Mouse (Mus musculus): ENCODE measurements around the gene E2f2. TPM values are rescaled to one million over a fixed set of nuclear protein-coding genes. Genes with fewer than 3 reads are reported as not detected.

The E2f2 gene
- polyA plus RNA-seq, 1 experiment = 0.74 TPM

GRCm38 (mm10) chr4:136146712-136147154 is 25.5 kb upstream of the E2f2 start:
- TF ChIP-seq POLR2A (IDR thresholded peaks at IDR 0.05; ENCODE audit: borderline replicate concordance, insufficient read depth, low read length) (no peak), CTCF (IDR thresholded peaks at IDR 0.05; ENCODE audit: borderline replicate concordance, insufficient read depth, low read depth, low read length) (no peak)
- H3K4me1 ChIP-seq (ENCODE audit: control insufficient read depth, insufficient read depth, low read length) = no peaks in the 10 kb centered on the region
- no peak overlapping the region for H3K27ac ChIP-seq (ENCODE audit: insufficient read depth, low read length)
- 57% methylated on average over 6 of the region's 6 CpGs for WGBS
- H3K4me3 ChIP-seq (replicated peaks; ENCODE audit: insufficient read depth, low read depth, low read length) = no peak overlapping the region
- DNase-seq = no peak
- no peaks in the 10 kb centered on the region; the same call in 1 of the 2 replicates for H3K27me3 ChIP-seq (ENCODE audit: control insufficient read depth, insufficient read depth, low read length)

GRCm38 (mm10) chr4:136147436-136148135 is 24.6 kb upstream of the E2f2 start:
- peak overlapping the region; percentile 37; the same call in 1 of the 2 replicates for H3K27ac ChIP-seq (ENCODE audit: insufficient read depth, low read length)
- peak overlapping the region; percentile 50 for H3K4me3 ChIP-seq (replicated peaks; ENCODE audit: insufficient read depth, low read depth, low read length)
- H3K4me1 ChIP-seq (ENCODE audit: control insufficient read depth, insufficient read depth, low read length) = no peaks in the 10 kb centered on the region
- WGBS = 3% methylated on average over 48 of the region's 48 CpGs
- no peaks in the 10 kb centered on the region; the same call in 1 of the 2 replicates for H3K27me3 ChIP-seq (ENCODE audit: control insufficient read depth, insufficient read depth, low read length)
- TF ChIP-seq CTCF (IDR thresholded peaks at IDR 0.05; ENCODE audit: borderline replicate concordance, insufficient read depth, low read depth, low read length) = no peak
- no peak for TF ChIP-seq POLR2A (IDR thresholded peaks at IDR 0.05; ENCODE audit: borderline replicate concordance, insufficient read depth, low read length)
- peak; percentile 65 to 69 for DNase-seq

DNA sequence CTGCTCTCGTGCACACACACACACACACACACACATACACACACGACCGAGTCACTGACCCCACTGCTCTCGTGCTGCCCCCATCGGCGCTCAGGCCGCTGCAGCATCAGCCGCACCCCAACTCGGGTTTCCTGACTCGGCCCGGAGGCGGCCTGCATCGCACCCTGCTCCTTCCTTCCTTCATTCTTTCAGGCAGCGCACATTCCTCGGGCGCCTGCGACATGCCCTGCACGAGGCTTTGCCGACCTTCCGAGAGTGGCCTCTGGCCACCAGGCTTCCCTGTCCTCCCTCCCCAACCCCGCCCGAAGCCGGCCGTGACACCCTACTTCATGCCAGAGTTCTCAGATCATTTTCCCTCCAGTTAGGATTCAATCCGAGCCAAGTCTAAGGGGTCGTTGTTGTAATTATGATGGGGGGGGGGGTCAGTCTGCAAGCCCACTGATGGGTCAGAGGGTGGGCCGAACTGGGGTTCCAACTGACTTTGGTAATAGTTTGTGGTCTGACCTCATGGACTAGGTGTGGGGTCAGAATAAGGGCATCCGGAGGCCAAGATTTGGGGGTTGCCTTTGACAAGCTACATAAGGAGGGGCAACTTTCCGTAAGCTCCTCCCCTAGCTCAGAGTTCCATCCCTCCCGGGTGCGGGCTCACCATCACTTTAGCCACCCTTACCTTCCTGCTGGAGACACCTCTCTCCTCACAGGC is 23.7 kb upstream of the E2f2 start:
- TF ChIP-seq CTCF (IDR thresholded peaks at IDR 0.05; ENCODE audit: borderline replicate concordance, insufficient read depth, low read depth, low read length) (no peak), POLR2A (IDR thresholded peaks at IDR 0.05; ENCODE audit: borderline replicate concordance, insufficient read depth, low read length) (no peak)
- H3K27ac ChIP-seq (ENCODE audit: insufficient read depth, low read length) = peak overlapping the region; percentile 37; the same call in 1 of the 2 replicates
- no peaks in the 10 kb centered on the region for H3K4me1 ChIP-seq (ENCODE audit: control insufficient read depth, insufficient read depth, low read length)
- H3K27me3 ChIP-seq (ENCODE audit: control insufficient read depth, insufficient read depth, low read length) = no peaks in the 10 kb centered on the region; the same call in 1 of the 2 replicates
- peak overlapping the region; percentile 50 for H3K4me3 ChIP-seq (replicated peaks; ENCODE audit: insufficient read depth, low read depth, low read length)
- 16% methylated on average over 31 of the region's 31 CpGs for WGBS
- DNase-seq = peak in 1 of 2 experiments; percentile 40

- no peaks in the 10 kb centered on the region; the same call in 1 of the 2 replicates for H3K27me3 ChIP-seq (ENCODE audit: control insufficient read depth, insufficient read depth, low read length)
- H3K4me3 ChIP-seq (replicated peaks; ENCODE audit: insufficient read depth, low read depth, low read length) = no peak overlapping the region
- H3K27ac ChIP-seq (ENCODE audit: insufficient read depth, low read length) = no peak overlapping the region
- TF ChIP-seq CTCF (IDR thresholded peaks at IDR 0.05; ENCODE audit: borderline replicate concordance, insufficient read depth, low read depth, low read length) = no peak
- TF ChIP-seq POLR2A (IDR thresholded peaks at IDR 0.05; ENCODE audit: borderline replicate concordance, insufficient read depth, low read length) = no peak
- DNase-seq = no peak
- no peaks in the 10 kb centered on the region for H3K4me1 ChIP-seq (ENCODE audit: control insufficient read depth, insufficient read depth, low read length)
- WGBS = 94% methylated on average over 2 of the region's 2 CpGs
Measured at GRCm38 (mm10) chr4:136149045-136149379, 23.2 kb upstream of the E2f2 start.

GRCm38 (mm10) chr4:136149734-136150133 is 22.5 kb upstream of the E2f2 start:
- H3K27me3 ChIP-seq (ENCODE audit: control insufficient read depth, insufficient read depth, low read length) = no peaks in the 10 kb centered on the region; the same call in 1 of the 2 replicates
- peak; percentile 36; the same call in 1 of the 2 replicates for TF ChIP-seq CTCF (IDR thresholded peaks at IDR 0.05; ENCODE audit: borderline replicate concordance, insufficient read depth, low read depth, low read length)
- no peak for TF ChIP-seq POLR2A (IDR thresholded peaks at IDR 0.05; ENCODE audit: borderline replicate concordance, insufficient read depth, low read length)
- no peak overlapping the region for H3K27ac ChIP-seq (ENCODE audit: insufficient read depth, low read length)
- H3K4me3 ChIP-seq (replicated peaks; ENCODE audit: insufficient read depth, low read depth, low read length) = no peak overlapping the region
- DNase-seq = no peak
- H3K4me1 ChIP-seq (ENCODE audit: control insufficient read depth, insufficient read depth, low read length) = no peaks in the 10 kb centered on the region
- 55% methylated on average over 3 of the region's 3 CpGs for WGBS

DNA sequence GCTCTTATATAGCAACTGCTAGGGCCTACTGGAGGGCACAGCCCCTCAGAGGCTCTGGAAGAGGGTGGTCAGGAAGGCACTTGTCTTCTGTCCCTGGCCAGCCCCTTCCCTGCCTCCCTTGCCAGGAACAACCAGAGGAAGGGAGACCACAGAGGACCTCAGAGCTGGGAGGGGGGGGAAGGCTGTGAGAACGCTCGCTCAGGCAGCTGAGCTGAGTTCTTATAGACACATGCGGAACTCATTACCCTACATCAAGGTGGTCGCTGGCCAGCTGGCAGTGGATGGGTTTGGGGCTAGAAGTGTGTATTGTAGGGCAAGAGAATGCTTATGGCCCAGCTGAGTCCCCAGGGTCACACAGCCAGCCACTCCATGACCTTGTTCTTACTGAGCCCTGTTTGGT is 21.6 kb upstream of the E2f2 start:
- TF ChIP-seq POLR2A (IDR thresholded peaks at IDR 0.05; ENCODE audit: borderline replicate concordance, insufficient read depth, low read length) (no peak), CTCF (IDR thresholded peaks at IDR 0.05; ENCODE audit: borderline replicate concordance, insufficient read depth, low read depth, low read length) (no peak)
- H3K4me1 ChIP-seq (ENCODE audit: control insufficient read depth, insufficient read depth, low read length) = no peaks in the 10 kb centered on the region
- 47% methylated on average over 4 of the region's 4 CpGs for WGBS

GRCm38 (mm10) chr4:136152821-136153220 is 19.4 kb upstream of the E2f2 start:
- Histone ChIP-seq H3K27me3 (ENCODE audit: control insufficient read depth, insufficient read depth, low read length) (no peaks in the 10 kb centered on the region), H3K4me3 (replicated peaks; ENCODE audit: insufficient read depth, low read depth, low read length) (no peak overlapping the region), H3K4me1 (ENCODE audit: control insufficient read depth, insufficient read depth, low read length) (no peaks in the 10 kb centered on the region), H3K27ac (ENCODE audit: insufficient read depth, low read length) (no peak overlapping the region)
- no peak for DNase-seq
- 92% methylated on average over 4 of the region's 4 CpGs for WGBS
- TF ChIP-seq POLR2A (IDR thresholded peaks at IDR 0.05; ENCODE audit: borderline replicate concordance, insufficient read depth, low read length) (no peak), CTCF (IDR thresholded peaks at IDR 0.05; ENCODE audit: borderline replicate concordance, insufficient read depth, low read depth, low read length) (0 out of 2 replicates have a peak, but pooled peaks have one; percentile 3)

More for the DNA sequence above, 21.6 kb upstream of the E2f2 start:
- no peak overlapping the region for H3K4me3 ChIP-seq (replicated peaks; ENCODE audit: insufficient read depth, low read depth, low read length)
- DNase-seq = no peak
- no peak overlapping the region for H3K27ac ChIP-seq (ENCODE audit: insufficient read depth, low read length)
- no peaks in the 10 kb centered on the region; the same call in 1 of the 2 replicates for H3K27me3 ChIP-seq (ENCODE audit: control insufficient read depth, insufficient read depth, low read length)

All from cerebellum, adult 2 months (tissue).